ENCODE assay signal across 9 mouse cellular contexts in genomic region chr6:86694465-86694864, GRCm38 (mm10). TPM values are rescaled to one million over a fixed set of nuclear protein-coding genes. Genes with fewer than 3 reads are reported as not detected.
DNase-seq lines count a peak whose midpoint lies in the region; ATAC-seq lines count a peak whose summit lies in the region.
"Had no signal": no experiment of that assay in that cellular context is flagged by ENCODE, and none has a peak within 500 bp of the region (broad histone marks: within the 10 kb centered on the region; RNA-seq: fewer than 3 reads in every experiment).

No protein-coding gene starts in this region.

- no peak overlapping the region for H3K9ac ChIP-seq in hindbrain, embryonic 16.5 days (ENCODE audit: low read depth, low read length)
- H3K9ac ChIP-seq: limb, embryonic 15.5 days had no signal

- no peaks in the 10 kb centered on the region for H3K4me1 ChIP-seq in hindbrain, embryonic 10.5 days (replicated peaks)
- no peaks in the 10 kb centered on the region for H3K4me1 ChIP-seq in hindbrain, embryonic 16.5 days (ENCODE audit: control insufficient read depth, insufficient read depth, low read depth, low read length)
- H3K4me1 ChIP-seq: limb, embryonic 15.5 days had no signal

- no peaks in the 10 kb centered on the region for H3K9me3 ChIP-seq in hindbrain, embryonic 10.5 days
- no peaks in the 10 kb centered on the region for H3K9me3 ChIP-seq in hindbrain, embryonic 16.5 days (ENCODE audit: control insufficient read depth, low read length)
- H3K9me3 ChIP-seq: limb, embryonic 15.5 days had no signal

- no peaks in the 10 kb centered on the region for H3K27me3 ChIP-seq in hindbrain, embryonic 10.5 days (ENCODE audit: insufficient read depth, poor library complexity, severe bottlenecking)
- H3K27me3 ChIP-seq in hindbrain, embryonic 16.5 days (replicated peaks; ENCODE audit: control insufficient read depth, insufficient read depth, low read length), result no peaks in the 10 kb centered on the region
- H3K27me3 ChIP-seq: limb, embryonic 15.5 days had no signal

- DNase-seq in hindbrain, embryonic 10.5 days (ENCODE audit: low spot score), result peak; percentile 60
- DNase-seq in CD4-positive, CD25-positive, alpha-beta regulatory T cell, adult 2 months (ENCODE audit: low read depth, low spot score), result peak; percentile 87
- peak; percentile 56 to 86 for DNase-seq in adrenal gland, adult (ENCODE audit: inconsistent age in 2 of 2, low spot score in 1 of 2)
- DNase-seq in embryo, embryonic 10 days (ENCODE audit: low spot score), result peak; percentile 62
- DNase-seq in kidney, postnatal 25 days, result peak; percentile 54 to 75
- peak; percentile 73 for DNase-seq in thymus, postnatal 0 days (ENCODE audit: low spot score)

- ATAC-seq in hindbrain, embryonic 16.5 days, result no peak
- ATAC-seq in megakaryocyte-erythroid progenitor cell, adult 5-6 weeks (replicated peaks; ENCODE audit: low FRiP score, low TSS enrichment, poor library complexity, severe bottlenecking), result peak; percentile 83

- no peak overlapping the region for H3K4me3 ChIP-seq in hindbrain, embryonic 10.5 days
- H3K4me3 ChIP-seq in hindbrain, embryonic 16.5 days (ENCODE audit: low read length), result no peak overlapping the region
- H3K4me3 ChIP-seq: limb, embryonic 15.5 days had no signal

- H3K36me3 ChIP-seq in hindbrain, embryonic 10.5 days, result peaks cover 72% of the 10 kb centered on the region
- peaks cover 28% of the 10 kb centered on the region for H3K36me3 ChIP-seq in hindbrain, embryonic 16.5 days (ENCODE audit: control insufficient read depth, insufficient read depth, low read length)

- no peak overlapping the region for H3K4me2 ChIP-seq in hindbrain, embryonic 16.5 days (ENCODE audit: low read length)
- H3K4me2 ChIP-seq: limb, embryonic 15.5 days had no signal

- H3K27ac ChIP-seq in hindbrain, embryonic 10.5 days, result no peak overlapping the region
- H3K27ac ChIP-seq in hindbrain, embryonic 16.5 days (ENCODE audit: low read depth, low read length), result no peak overlapping the region
- H3K27ac ChIP-seq: limb, embryonic 15.5 days had no signal

RNA-seq across cellular contexts. Expression of gene Snrnp27, which starts 10.1 kb away (rescaled TPM):
- 120 and 128 TPM in 2 replicates for polyA plus RNA-seq in hindbrain, embryonic 10.5 days (2016; fragmentation: Nextera tagmentation; extraction: Ambion mirVana)
- 81.3 and 81.5 TPM in 2 replicates for polyA plus RNA-seq in hindbrain, embryonic 16.5 days (2015; fragmentation: Nextera tagmentation; extraction: Ambion mirVana)
- total RNA-seq in megakaryocyte-erythroid progenitor cell, adult 5-6 weeks (2014; fragmentation: Nextera tagmentation), result 75.7 and 89.2 TPM in 2 replicates
- 127 and 139 TPM in 2 replicates for total RNA-seq in megakaryocyte-erythroid progenitor cell, adult 5-6 weeks (2017)
- 149 and 164 TPM in 2 replicates for polyA plus RNA-seq in thymus, postnatal 0 days (2015; fragmentation: Nextera tagmentation; extraction: Ambion mirVana)

RNA-seq across cellular contexts. Expression of gene Mxd1, which starts 25.5 kb away (rescaled TPM):
- polyA plus RNA-seq in hindbrain, embryonic 10.5 days (2016; fragmentation: Nextera tagmentation; extraction: Ambion mirVana), result 11.8 and 22.2 TPM in 2 replicates
- 16.1 and 19.1 TPM in 2 replicates for polyA plus RNA-seq in hindbrain, embryonic 16.5 days (2015; fragmentation: Nextera tagmentation; extraction: Ambion mirVana)
- 7.6 and 19.5 TPM in 2 replicates for total RNA-seq in megakaryocyte-erythroid progenitor cell, adult 5-6 weeks (2014; fragmentation: Nextera tagmentation)
- total RNA-seq in megakaryocyte-erythroid progenitor cell, adult 5-6 weeks (2017), result 14.9 and 16.2 TPM in 2 replicates
- polyA plus RNA-seq in thymus, postnatal 0 days (2015; fragmentation: Nextera tagmentation; extraction: Ambion mirVana), result 10.0 and 11.2 TPM in 2 replicates

RNA-seq across cellular contexts. Expression of gene Gmcl1, which starts 38.7 kb away (rescaled TPM):
- 35.0 and 38.1 TPM in 2 replicates for polyA plus RNA-seq in hindbrain, embryonic 10.5 days (2016; fragmentation: Nextera tagmentation; extraction: Ambion mirVana)
- polyA plus RNA-seq in hindbrain, embryonic 16.5 days (2015; fragmentation: Nextera tagmentation; extraction: Ambion mirVana), result 30.0 and 30.3 TPM in 2 replicates
- total RNA-seq in megakaryocyte-erythroid progenitor cell, adult 5-6 weeks (2014; fragmentation: Nextera tagmentation), result 18.7 and 28.4 TPM in 2 replicates
- total RNA-seq in megakaryocyte-erythroid progenitor cell, adult 5-6 weeks (2017), result 23.4 and 23.7 TPM in 2 replicates
- 30.6 and 37.0 TPM in 2 replicates for polyA plus RNA-seq in thymus, postnatal 0 days (2015; fragmentation: Nextera tagmentation; extraction: Ambion mirVana)
